Mouse (Mus musculus) megakaryocyte-erythroid progenitor cell, adult 5-6 weeks (primary cell): ENCODE measurements around the gene A930018P22Rik. TPM values are rescaled to one million over a fixed set of nuclear protein-coding genes. Genes with fewer than 3 reads are reported as not detected.
"Not testable (repeated sequence)": the region's sequence is repeated elsewhere in the genome, so short reads cannot be mapped to it uniquely, and the experiment has no call there.

Experiments used
- ATAC-seq: replicated peaks from 2 replicates; pipeline ENCODE4 v1.8.0; 2016; ENCODE audit warnings: mild to moderate bottlenecking, inconsistent platforms; ENCODE audit not compliant: severe bottlenecking, poor library complexity, low FRiP score, low TSS enrichment
- total RNA-seq, 2 experiments: library from RNA; stranded (forward) in 1 of 2; stranded (reverse) in 1 of 2; fragments of 200-1000, 215-1000 nt in 1 of 2; fragments of >200 nt in 1 of 2; fragmentation: Nextera tagmentation in 1 of 2; gene quantifications; 2 replicates each; pipeline ENCODE4 v1.2.3; 2014 to 2017

A930018P22Rik gene
- total RNA-seq (2014; fragmentation: Nextera tagmentation) = 0.42 TPM in 1 of 2 replicates, not detected in the other
- not detected in 2 replicates for total RNA-seq (2017)

- peak; percentile 87 for ATAC-seq
Observed at GRCm38 (mm10) chr2:104122505-104123378, at the start of gene A930018P22Rik. A930018P22Rik (plus strand) TSS chr2:104122769.

GRCm38 (mm10) chr2:104078285-104078684, 44.3 kb upstream of the A930018P22Rik start:
- ATAC-seq = peak; percentile 100

GRCm38 (mm10) chr2:104081436-104082050, 41.0 kb upstream of the A930018P22Rik start:
- ATAC-seq = not testable (repeated sequence)

GRCm38 (mm10) chr2:104082474-104082873, 40.1 kb upstream of the A930018P22Rik start:
- ATAC-seq = no peak

GRCm38 (mm10) chr2:104084027-104084426, 38.5 kb upstream of the A930018P22Rik start:
- ATAC-seq = not testable (repeated sequence)

GRCm38 (mm10) chr2:104087562-104087961, 35.0 kb upstream of the A930018P22Rik start:
- ATAC-seq = peak; percentile 98

GRCm38 (mm10) chr2:104093305-104093704, 29.3 kb upstream of the A930018P22Rik start:
- no peak for ATAC-seq

GRCm38 (mm10) chr2:104095741-104096213, 26.8 kb upstream of the A930018P22Rik start, which contains the start of gene Cd59a:
Cd59a (plus strand) TSS chr2:104095801.
- ATAC-seq = peak; percentile 82

- no peak for ATAC-seq
Observed at GRCm38 (mm10) chr2:104096256-104096655, 26.3 kb upstream of the A930018P22Rik start.

GRCm38 (mm10) chr2:104096796-104097195, 25.8 kb upstream of the A930018P22Rik start:
- not testable (repeated sequence) for ATAC-seq

GRCm38 (mm10) chr2:104097396-104097795, 25.2 kb upstream of the A930018P22Rik start:
- ATAC-seq = not testable (repeated sequence)

- peak; percentile 90 for ATAC-seq
Observed at GRCm38 (mm10) chr2:104098529-104099230, 23.9 kb upstream of the A930018P22Rik start.

- no peak for ATAC-seq
Observed at GRCm38 (mm10) chr2:104099231-104099585, 23.4 kb upstream of the A930018P22Rik start.

GRCm38 (mm10) chr2:104099946-104100345, 22.6 kb upstream of the A930018P22Rik start:
- 0 out of 2 replicates have a peak, but pooled peaks have one; percentile 5 for ATAC-seq

- ATAC-seq = no peak
Observed at GRCm38 (mm10) chr2:104104800-104105199, 17.8 kb upstream of the A930018P22Rik start.

- not testable (repeated sequence) for ATAC-seq
Observed at GRCm38 (mm10) chr2:104109021-104109420, 13.5 kb upstream of the A930018P22Rik start.

GRCm38 (mm10) chr2:104109528-104109927, 13.0 kb upstream of the A930018P22Rik start:
- no peak for ATAC-seq

GRCm38 (mm10) chr2:104110031-104110430, 12.5 kb upstream of the A930018P22Rik start:
- ATAC-seq = no peak

GRCm38 (mm10) chr2:104111170-104111797, 11.3 kb upstream of the A930018P22Rik start:
- ATAC-seq = not testable (repeated sequence)
